Mouse (Mus musculus) MEL (cell line): ENCODE results near the gene St8sia2.

Experiments
- CHD1 ChIP-seq: IDR thresholded peaks from 2 replicates; pipeline ENCODE4 v1.6.1; 2012; ENCODE audit warnings: low read depth, mild to moderate bottlenecking, inconsistent platforms, low read length, improper control_type of control experiment
- CTCF ChIP-seq, 3 experiments: IDR thresholded peaks in 2 of 3; conservative IDR thresholded peaks in 1 of 3; 2 replicates each; pipeline ENCODE4 v1.5.1; 2011 to 2012; ENCODE audit warnings: low read length in 3 of 3, low read depth in 2 of 3, mild to moderate bottlenecking in 2 of 3, improper control_type of control experiment in 1 of 3, inconsistent platforms in 1 of 3, mixed read lengths in 1 of 3, moderate library complexity in 1 of 3; ENCODE audit not compliant: control insufficient read depth in 1 of 3, insufficient read depth in 1 of 3, poor library complexity in 1 of 3, severe bottlenecking in 1 of 3
- E2F4 ChIP-seq: IDR thresholded peaks from 2 replicates; pipeline ENCODE4 v1.6.1; 2011; ENCODE audit warnings: low read depth, low read length, improper control_type of control experiment, borderline replicate concordance
- EP300 ChIP-seq, 2 experiments: IDR thresholded peaks; 2 replicates each; pipeline ENCODE4 v1.6.1; 2011; ENCODE audit warnings: improper control_type of control experiment in 2 of 2, low read length in 2 of 2, low read depth in 1 of 2, mild to moderate bottlenecking in 1 of 2
- ETS1 ChIP-seq: IDR thresholded peaks from 2 replicates; pipeline ENCODE4 v1.6.1; 2012; ENCODE audit warnings: low read depth, mild to moderate bottlenecking, inconsistent platforms, low read length, improper control_type of control experiment, moderate library complexity
- GABPA ChIP-seq: IDR thresholded peaks from 2 replicates; pipeline ENCODE4 v1.6.1; 2012; ENCODE audit warnings: low read depth, mild to moderate bottlenecking, inconsistent platforms, low read length, improper control_type of control experiment, moderate library complexity
- MAX ChIP-seq: IDR thresholded peaks from 2 replicates; pipeline ENCODE4 v1.6.1; 2011; ENCODE audit warnings: low read length, improper control_type of control experiment
- POLR2A ChIP-seq, 2 experiments: IDR thresholded peaks; 2 replicates each; pipeline ENCODE4 v1.6.1; 2011 to 2012; ENCODE audit warnings: low read length in 2 of 2, mild to moderate bottlenecking in 2 of 2, control low read depth in 1 of 2, improper control_type of control experiment in 1 of 2, low read depth in 1 of 2, moderate library complexity in 1 of 2; ENCODE audit not compliant: control insufficient read depth in 1 of 2, insufficient read depth in 1 of 2, poor library complexity in 1 of 2
- POLR2AphosphoS5 ChIP-seq: IDR thresholded peaks from 2 replicates; pipeline ENCODE4 v1.6.1; 2012; ENCODE audit warnings: low read depth, borderline replicate concordance, mild to moderate bottlenecking, inconsistent platforms, low read length, moderate library complexity, mixed read lengths
- RCOR1 ChIP-seq: IDR thresholded peaks from 2 replicates; pipeline ENCODE4 v1.6.1; 2012; ENCODE audit warnings: low read depth, mild to moderate bottlenecking, inconsistent platforms, low read length, improper control_type of control experiment
- TCF12 ChIP-seq: IDR thresholded peaks from 2 replicates; pipeline ENCODE4 v1.6.1; 2014; ENCODE audit warnings: low read depth, mild to moderate bottlenecking, inconsistent platforms, low read length, improper control_type of control experiment, moderate library complexity
- USF2 ChIP-seq, 2 experiments: IDR thresholded peaks; 2 replicates each; pipeline ENCODE4 v1.6.1; 2011 to 2012; ENCODE audit warnings: improper control_type of control experiment in 2 of 2, low read length in 2 of 2, borderline replicate concordance in 1 of 2, inconsistent platforms in 1 of 2, low read depth in 1 of 2, mild to moderate bottlenecking in 1 of 2; ENCODE audit not compliant: insufficient read depth in 1 of 2
- ZC3H11A ChIP-seq: IDR thresholded peaks from 2 replicates; pipeline ENCODE4 v1.6.1; 2012; ENCODE audit warnings: low read depth, mild to moderate bottlenecking, inconsistent platforms, low read length, improper control_type of control experiment
- ZNF384 ChIP-seq: IDR thresholded peaks from 2 replicates; pipeline ENCODE4 v1.6.1; 2012; ENCODE audit warnings: low read depth, mild to moderate bottlenecking, inconsistent platforms, low read length, improper control_type of control experiment

DNA sequence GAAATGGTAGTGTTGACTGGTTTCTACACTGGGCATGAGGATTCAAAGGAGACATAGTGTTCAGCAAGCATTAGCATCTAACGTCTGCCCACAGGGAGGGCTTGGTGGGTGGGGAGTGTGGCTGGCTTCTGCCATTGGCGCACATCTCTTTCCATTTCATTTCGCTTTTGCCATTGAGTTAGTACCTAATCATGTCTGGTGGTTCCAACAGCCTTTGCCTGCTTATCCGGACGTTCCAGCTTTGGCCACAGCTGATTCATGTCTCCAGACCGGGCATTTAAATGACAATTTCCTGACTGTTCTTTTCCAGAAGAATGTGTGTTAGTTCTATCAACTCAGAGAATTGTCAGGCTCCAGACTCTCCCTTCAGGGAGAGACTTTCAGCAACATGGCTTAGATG lies 47.6 kb upstream of the St8sia2 start:
- TF ChIP-seq CTCF (IDR thresholded peaks at IDR 0.05 in 2 of 3, conservative IDR thresholded peaks at IDR 0.05 in 1 of 3; ENCODE audit: control insufficient read depth in 1 of 3, insufficient read depth in 1 of 3, low read depth in 2 of 3, low read length in 3 of 3, poor library complexity in 1 of 3, severe bottlenecking in 1 of 3) = no peak
- no peak for TF ChIP-seq POLR2A (IDR thresholded peaks at IDR 0.05; ENCODE audit: control insufficient read depth in 1 of 2, insufficient read depth in 1 of 2, low read depth in 1 of 2, low read length in 2 of 2, poor library complexity in 1 of 2)
- no peak for TF ChIP-seq RCOR1
- TF ChIP-seq CHD1 = no peak
- TF ChIP-seq E2F4 = no peak
- no peak for TF ChIP-seq ZC3H11A
- no peak for TF ChIP-seq TCF12
- TF ChIP-seq GABPA = no peak
- no peak for TF ChIP-seq MAX
- no peak for TF ChIP-seq ZNF384
- TF ChIP-seq EP300 (IDR thresholded peaks at IDR 0.05; ENCODE audit: low read depth in 1 of 2, low read length in 2 of 2) = no peak
- no peak for TF ChIP-seq USF2 (IDR thresholded peaks at IDR 0.05; ENCODE audit: borderline replicate concordance in 1 of 2, insufficient read depth in 1 of 2, low read depth in 1 of 2, low read length in 2 of 2)
- TF ChIP-seq POLR2AphosphoS5 = no peak
- TF ChIP-seq ETS1 = no peak
